Mouse (Mus musculus) liver, embryonic 11.5 days (tissue): ENCODE measurements around the gene Suclg1. TPM values are rescaled to one million over a fixed set of nuclear protein-coding genes. Genes with fewer than 3 reads are reported as not detected.

Experiments used
- ATAC-seq: fragments of 200-750 bp; cut with Nextera tagmentation; replicated peaks from 2 replicates; pipeline ENCODE4 v1.8.0; 2017; ENCODE audit warnings: moderate number of reproducible peaks, mild to moderate bottlenecking, moderate TSS enrichment, moderate library complexity; ENCODE audit not compliant: low FRiP score
- DNase-seq: peaks from one replicate; pipeline ENCODE4 v3.0.0-alpha.2; 2017; ENCODE audit warnings: low spot score
- H3K27ac ChIP-seq: fragments of 300-500 bp; sonication (generic); 2 replicates; pipeline ENCODE4 v1.5.1; 2014; ENCODE audit warnings: mild to moderate bottlenecking, low read depth, low read length, control low read depth
- H3K27me3 ChIP-seq: fragments of 300-500 bp; sonication (generic); replicated peaks from 2 replicates; pipeline ENCODE4 v1.6.1; 2014; ENCODE audit warnings: low read length, mixed read lengths; ENCODE audit not compliant: control insufficient read depth, insufficient read depth
- H3K36me3 ChIP-seq: fragments of 300-500 bp; sonication (generic); 2 replicates; pipeline ENCODE4 v1.6.1; 2014; ENCODE audit warnings: mild to moderate bottlenecking, low read length, moderate library complexity, mixed read lengths; ENCODE audit not compliant: control insufficient read depth, insufficient read depth
- H3K4me1 ChIP-seq: fragments of 300-500 bp; sonication (generic); replicated peaks from 2 replicates; pipeline ENCODE4 v1.6.1; 2014; ENCODE audit warnings: low read length, mixed read lengths; ENCODE audit not compliant: control insufficient read depth, insufficient read depth
- H3K4me2 ChIP-seq: fragments of 300-500 bp; sonication (generic); 2 replicates; pipeline ENCODE4 v1.6.1; 2014; ENCODE audit warnings: mild to moderate bottlenecking, control low read depth, moderate library complexity
- H3K4me3 ChIP-seq: fragments of 300-500 bp; sonication (generic); 2 replicates; pipeline ENCODE4 v1.5.1; 2014; ENCODE audit warnings: low read depth, low read length, control low read depth
- H3K9ac ChIP-seq: fragments of 300-500 bp; sonication (generic); 2 replicates; pipeline ENCODE4 v1.6.1; 2014; ENCODE audit warnings: low read depth, low read length, control low read depth
- H3K9me3 ChIP-seq: fragments of 300-500 bp; sonication (generic); 2 replicates; pipeline ENCODE4 v1.6.1; 2016; ENCODE audit warnings: low read length, inconsistent platforms, mixed read lengths; ENCODE audit not compliant: control insufficient read depth
- WGBS: fragments of 180-500 bp; shearing (Covaris S2); extraction: QIAGEN DNeasy Blood & Tissue Kit; methylation state at CpG from one replicate; pipeline ENCODE4 v1.1.7; 2014; 5-methylcytosine and 5-hydroxymethylcytosine counted together
- polyA plus RNA-seq: library from polyadenylated mRNA; unstranded; fragments of >200 nt; fragmentation: Nextera tagmentation; extraction: Ambion mirVana; gene quantifications from 2 replicates; pipeline ENCODE4 v1.2.1, GENCODE M21; 2014

Gene Suclg1
- polyA plus RNA-seq, 1 experiment from 2014 or later: 188 TPM

- H3K4me1 ChIP-seq: no peaks in the 10 kb centered on the region
- H3K9ac ChIP-seq: no peak overlapping the region
- H3K4me2 ChIP-seq: no peak overlapping the region
- no peak overlapping the region for H3K27ac ChIP-seq
- H3K27me3 ChIP-seq: no peaks in the 10 kb centered on the region
- H3K36me3 ChIP-seq: no peaks in the 10 kb centered on the region
- no peaks in the 10 kb centered on the region for H3K9me3 ChIP-seq
- no peak overlapping the region for H3K4me3 ChIP-seq
- DNase-seq: no peak
- WGBS: 77% methylated on average over 2 of the region's 2 CpGs
- no peak for ATAC-seq
These were observed 74.1 kb downstream of the Suclg1 start for GRCm38 (mm10) chr6:73322306-73322705.

Other genes starting within 250 kb of the Suclg1 start
- gene Dnah6, start 26.7 kb upstream of the Suclg1 start, polyA plus RNA-seq: 0.01 and 0.03 TPM in 2 replicates
- gene 4931417E11Rik, start 221.3 kb downstream of the Suclg1 start, polyA plus RNA-seq: not detected in 2 replicates